In the genomic region with DNA sequence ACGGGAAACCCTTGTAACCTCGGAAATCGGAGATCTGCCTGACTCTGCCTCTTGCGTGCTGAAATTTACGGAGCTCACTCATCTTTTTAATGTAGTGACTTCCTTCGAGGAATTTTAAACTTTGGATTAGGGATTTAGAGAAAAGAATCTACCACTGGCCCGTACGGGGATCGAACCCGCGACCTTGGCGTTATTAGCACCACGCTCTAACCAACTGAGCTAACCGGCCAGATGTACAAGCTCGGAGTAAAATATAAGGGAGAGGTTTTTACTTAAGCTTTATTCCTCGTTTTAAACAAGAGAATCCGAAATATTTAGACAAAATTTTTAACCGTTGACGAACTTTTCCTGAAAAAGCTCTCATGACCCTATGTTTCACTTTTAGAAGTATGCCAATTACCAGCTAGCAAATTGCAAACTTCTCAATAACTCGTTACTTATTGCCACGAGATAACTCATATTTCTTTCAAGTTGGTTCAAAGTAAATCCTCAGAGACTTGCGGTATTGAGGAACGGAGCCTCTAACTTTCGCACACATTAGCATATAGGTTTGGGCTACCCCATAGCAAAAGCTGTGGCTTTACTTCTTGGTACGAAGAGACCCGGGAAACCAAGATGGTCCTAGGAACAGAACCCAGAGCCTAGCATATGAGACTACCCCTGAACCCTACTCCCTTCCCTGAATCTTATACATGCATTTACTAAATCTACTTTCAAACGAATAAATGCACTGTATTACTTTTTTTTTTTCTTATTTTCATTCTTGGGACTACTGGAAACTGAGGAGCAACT, we compare ENCODE assay signal across 8 mouse cellular contexts. TPM values are rescaled to one million over a fixed set of nuclear protein-coding genes. Genes with fewer than 3 reads are reported as not detected.
A peak's percentile ranks its signal among the peaks of the same experiment; 100 is the strongest.
DNase-seq lines count a peak whose midpoint lies in the region; ATAC-seq and TF ChIP-seq lines count a peak whose summit lies in the region.

No protein-coding gene starts in this region.

- peak overlapping the region; percentile 24 for H3K4me2 ChIP-seq in forebrain, embryonic 15.5 days (replicated peaks)
- H3K4me2 ChIP-seq in intestine, embryonic 16.5 days (ENCODE audit: low read depth, low read length), result peak overlapping the region; percentile 50
- H3K4me2 ChIP-seq in liver, embryonic 11.5 days, result peak overlapping the region; percentile 83
- H3K4me2 ChIP-seq in neural tube, embryonic 13.5 days, result peak overlapping the region; percentile 41

- TF ChIP-seq CTCF in left cerebral cortex, adult 2 months (IDR thresholded peaks at IDR 0.05), result no peak

- H3K4me1 ChIP-seq in forebrain, embryonic 15.5 days, result 0 out of 2 replicates have a peak, but pooled peaks cover 3% of the 10 kb centered on the region
- no peaks in the 10 kb centered on the region for H3K4me1 ChIP-seq in intestine, embryonic 16.5 days (ENCODE audit: control insufficient read depth, insufficient read depth, low read length)
- peaks cover 5% of the 10 kb centered on the region; the same call in 1 of the 2 replicates for H3K4me1 ChIP-seq in liver, embryonic 11.5 days (replicated peaks; ENCODE audit: control insufficient read depth, insufficient read depth, low read length)
- no peaks in the 10 kb centered on the region for H3K4me1 ChIP-seq in neural tube, embryonic 13.5 days (replicated peaks)

- DNase-seq in left cerebral cortex, adult 2 months (ENCODE audit: extremely low spot score in 1 of 2, low spot score in 2 of 2), result peak; percentile 58 to 61
- DNase-seq in left cerebral cortex, postnatal 4 days, result no peak
- peak; percentile 42 to 51 for DNase-seq in adrenal gland, postnatal 36 days
- peak; percentile 75 for DNase-seq in liver, embryonic 11.5 days (ENCODE audit: low spot score)

- H3K36me3 ChIP-seq in forebrain, embryonic 15.5 days, result no peaks in the 10 kb centered on the region
- H3K36me3 ChIP-seq in intestine, embryonic 16.5 days (ENCODE audit: control insufficient read depth, insufficient read depth, low read length), result no peaks in the 10 kb centered on the region
- H3K36me3 ChIP-seq in liver, embryonic 11.5 days (ENCODE audit: control insufficient read depth, insufficient read depth, low read length), result no peaks in the 10 kb centered on the region
- H3K36me3 ChIP-seq in neural tube, embryonic 13.5 days, result no peaks in the 10 kb centered on the region

- peaks cover 4% of the 10 kb centered on the region; the same call in 1 of the 2 replicates for H3K27me3 ChIP-seq in forebrain, embryonic 15.5 days
- H3K27me3 ChIP-seq in intestine, embryonic 16.5 days (replicated peaks; ENCODE audit: control insufficient read depth, insufficient read depth, low read length), result no peaks in the 10 kb centered on the region
- no peaks in the 10 kb centered on the region for H3K27me3 ChIP-seq in liver, embryonic 11.5 days (replicated peaks; ENCODE audit: control insufficient read depth, insufficient read depth, low read length)
- peaks cover 8% of the 10 kb centered on the region; the same call in 1 of the 2 replicates for H3K27me3 ChIP-seq in neural tube, embryonic 13.5 days

- H3K9me3 ChIP-seq in forebrain, embryonic 15.5 days, result no peaks in the 10 kb centered on the region
- no peaks in the 10 kb centered on the region for H3K9me3 ChIP-seq in intestine, embryonic 16.5 days (ENCODE audit: control insufficient read depth, low read length)
- H3K9me3 ChIP-seq in liver, embryonic 11.5 days (ENCODE audit: control insufficient read depth, low read length), result no peaks in the 10 kb centered on the region
- H3K9me3 ChIP-seq in neural tube, embryonic 13.5 days, result no peaks in the 10 kb centered on the region

- intact Hi-C loops in left cerebral cortex, adult 2 months (cut with DNase I), result loop anchor here (2.0 to 10.0 kb wide), 2 partner anchors 15 to 607 kb away; no protein-coding TSS in a partner anchor
- intact Hi-C loops in left cerebral cortex, postnatal 4 days (cut with DNase I), result no loop called here

- H3K27ac ChIP-seq in left cerebral cortex, adult 2 months, result no peak overlapping the region
- no peak overlapping the region for H3K27ac ChIP-seq in forebrain, embryonic 15.5 days (replicated peaks)
- no peak overlapping the region for H3K27ac ChIP-seq in intestine, embryonic 16.5 days (ENCODE audit: low read length)
- peak overlapping the region; percentile 43; the same call in 1 of the 2 replicates for H3K27ac ChIP-seq in liver, embryonic 11.5 days (ENCODE audit: low read depth, low read length)
- no peak overlapping the region for H3K27ac ChIP-seq in neural tube, embryonic 13.5 days (replicated peaks)

- no peak overlapping the region for H3K9ac ChIP-seq in forebrain, embryonic 15.5 days (replicated peaks)
- H3K9ac ChIP-seq in intestine, embryonic 16.5 days (ENCODE audit: low read depth, low read length), result 0 out of 2 replicates have a peak overlapping the region, but pooled peaks have one; percentile 55
- peak overlapping the region; percentile 70 for H3K9ac ChIP-seq in liver, embryonic 11.5 days (ENCODE audit: low read depth, low read length)
- no peak overlapping the region for H3K9ac ChIP-seq in neural tube, embryonic 13.5 days

- WGBS in forebrain, embryonic 15.5 days, result 2% methylated on average over 27 of the region's 27 CpGs
- 5% methylated on average over 27 of the region's 27 CpGs for WGBS in intestine, embryonic 16.5 days
- WGBS in liver, embryonic 11.5 days, result under 1% methylated on average over 27 of the region's 27 CpGs
- 1% methylated on average over 27 of the region's 27 CpGs for WGBS in neural tube, embryonic 13.5 days

- no peak for ATAC-seq in forebrain, embryonic 15.5 days (replicated peaks)
- peak; percentile 88 for ATAC-seq in intestine, embryonic 16.5 days
- peak; percentile 89 for ATAC-seq in liver, embryonic 11.5 days (replicated peaks; ENCODE audit: low FRiP score)
- ATAC-seq in neural tube, embryonic 13.5 days (ENCODE audit: low read depth), result no peak
- ATAC-seq in monocyte, adult 5-6 weeks (replicated peaks; ENCODE audit: insufficient number of reproducible peaks, low FRiP score, low TSS enrichment, poor library complexity, severe bottlenecking), result no peak

- H3K4me3 ChIP-seq in left cerebral cortex, adult 2 months, result peak overlapping the region; percentile 41
- H3K4me3 ChIP-seq in forebrain, embryonic 15.5 days, result peak overlapping the region; percentile 20
- peak overlapping the region; percentile 55 for H3K4me3 ChIP-seq in intestine, embryonic 16.5 days (ENCODE audit: low read length)
- H3K4me3 ChIP-seq in liver, embryonic 11.5 days (ENCODE audit: low read depth, low read length), result peak overlapping the region; percentile 61
- H3K4me3 ChIP-seq in neural tube, embryonic 13.5 days, result peak overlapping the region; percentile 28

RNA-seq across cellular contexts. Expression of a gene that starts 48.5 kb away (rescaled TPM):
- total RNA-seq in left cerebral cortex, adult 2 months (2021), result 10 to 100 TPM; 27.0 to 39.1 TPM
- 100 to 1,000 TPM; 106 to 108 TPM for total RNA-seq in left cerebral cortex, postnatal 4 days (2021)
- 10 to 100 TPM; 72.5 to 76.9 TPM for total RNA-seq in adrenal gland, postnatal 36 days (2021)
- 11.5 and 15.4 TPM in 2 replicates for polyA plus RNA-seq in forebrain, embryonic 15.5 days (2015; fragmentation: Nextera tagmentation; extraction: Ambion mirVana)
- 15.5 and 19.5 TPM in 2 replicates for polyA plus RNA-seq in intestine, embryonic 16.5 days (2015; fragmentation: Nextera tagmentation; extraction: Ambion mirVana)
- polyA plus RNA-seq in liver, embryonic 11.5 days (2014; fragmentation: Nextera tagmentation; extraction: Ambion mirVana), result 12.6 and 19.7 TPM in 2 replicates
- polyA plus RNA-seq in neural tube, embryonic 13.5 days (2015; fragmentation: Nextera tagmentation; extraction: Ambion mirVana), result 3.9 and 5.2 TPM in 2 replicates
- total RNA-seq in monocyte, adult 5-6 weeks (2017), result 18.5 to 55.6 TPM (median 45.1 TPM) in 3 replicates

RNA-seq across cellular contexts. Expression of a gene that starts 48.8 kb away (rescaled TPM):
- 10 to 100 TPM; 11.2 to 16.1 TPM for total RNA-seq in left cerebral cortex, adult 2 months (2021)
- 100 to 1,000 TPM; 184 to 208 TPM for total RNA-seq in left cerebral cortex, postnatal 4 days (2021)
- 10 to 100 TPM; 48.2 to 72.9 TPM for total RNA-seq in adrenal gland, postnatal 36 days (2021)
- polyA plus RNA-seq in forebrain, embryonic 15.5 days (2015; fragmentation: Nextera tagmentation; extraction: Ambion mirVana), result 1,855 and 2,360 TPM in 2 replicates
- polyA plus RNA-seq in intestine, embryonic 16.5 days (2015; fragmentation: Nextera tagmentation; extraction: Ambion mirVana), result 2,307 and 2,693 TPM in 2 replicates
- polyA plus RNA-seq in liver, embryonic 11.5 days (2014; fragmentation: Nextera tagmentation; extraction: Ambion mirVana), result 4,759 and 5,033 TPM in 2 replicates
- polyA plus RNA-seq in neural tube, embryonic 13.5 days (2015; fragmentation: Nextera tagmentation; extraction: Ambion mirVana), result 641 and 649 TPM in 2 replicates
- 9.0 to 155 TPM (median 73.9 TPM) in 3 replicates for total RNA-seq in monocyte, adult 5-6 weeks (2017)

RNA-seq across cellular contexts. Expression of a gene that starts 50.1 kb away (rescaled TPM):
- total RNA-seq in left cerebral cortex, adult 2 months (2021), result 10 to 100 TPM; 18.7 to 21.6 TPM
- total RNA-seq in left cerebral cortex, postnatal 4 days (2021), result 10 to 100 TPM; 34.5 to 43.1 TPM
- 100 to 1,000 TPM in 1 of 2 experiments, 10 to 100 TPM in 1; 56.0 to 125 TPM for total RNA-seq in adrenal gland, postnatal 36 days (2021)
- 6.1 and 9.4 TPM in 2 replicates for polyA plus RNA-seq in forebrain, embryonic 15.5 days (2015; fragmentation: Nextera tagmentation; extraction: Ambion mirVana)
- polyA plus RNA-seq in intestine, embryonic 16.5 days (2015; fragmentation: Nextera tagmentation; extraction: Ambion mirVana), result 5.7 and 9.6 TPM in 2 replicates
- polyA plus RNA-seq in liver, embryonic 11.5 days (2014; fragmentation: Nextera tagmentation; extraction: Ambion mirVana), result 14.6 and 15.4 TPM in 2 replicates
- polyA plus RNA-seq in neural tube, embryonic 13.5 days (2015; fragmentation: Nextera tagmentation; extraction: Ambion mirVana), result 7.0 and 7.5 TPM in 2 replicates
- total RNA-seq in monocyte, adult 5-6 weeks (2017), result 19.1 to 188 TPM (median 85.7 TPM) in 3 replicates

Comparison
In these comparisons a context has a peak if more than half of its experiments do, and no peak if none do; other contexts are left out.
1. ATAC-seq: peak in intestine, embryonic 16.5 days (single experiment) and liver, embryonic 11.5 days (single experiment); none in forebrain, embryonic 15.5 days (single experiment), neural tube, embryonic 13.5 days (single experiment) and monocyte, adult 5-6 weeks (single experiment).
2. H3K4me2 ChIP-seq: peak in every context shown above with its lines; median percentile 83 in liver, embryonic 11.5 days; 50 in intestine, embryonic 16.5 days; 41 in neural tube, embryonic 13.5 days; 24 in forebrain, embryonic 15.5 days.
3. H3K9ac ChIP-seq: peak in intestine, embryonic 16.5 days (single experiment) and liver, embryonic 11.5 days (single experiment); none in forebrain, embryonic 15.5 days (single experiment) and neural tube, embryonic 13.5 days (single experiment).
4. Peak in every context shown above with its lines, with median percentiles within 50 percentile points of each other: H3K4me3 ChIP-seq.